Mouse (Mus musculus) yolk sac, embryonic 10.5 days (tissue): Measurements from ENCODE around the gene Clic3.
A peak's percentile ranks its signal among the peaks of the same experiment; 100 is the strongest.

Experiments used
- DNase-seq: peaks from one replicate; pipeline ENCODE4 v3.0.0-alpha.2; 2017; ENCODE audit warnings: low spot score

Clic3 gene

DNA sequence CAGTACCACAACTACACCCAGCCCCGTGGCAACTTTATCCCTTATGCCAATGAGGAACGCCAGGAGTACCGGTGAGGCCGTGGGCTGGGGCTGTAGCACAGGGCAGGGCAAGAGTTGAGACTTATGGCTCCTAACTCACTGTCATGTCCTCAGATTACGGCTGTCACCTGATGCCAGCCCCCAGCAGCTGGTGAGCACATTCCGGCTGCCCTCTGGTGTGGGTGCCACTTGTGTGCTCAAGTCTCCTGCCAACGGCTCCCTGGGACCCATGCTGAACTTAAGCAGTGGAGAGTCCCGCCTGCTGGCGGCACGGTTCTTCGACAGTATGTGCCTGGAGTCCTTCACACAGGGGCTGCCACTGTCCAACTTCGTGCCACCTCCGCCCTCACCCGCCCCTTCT is 14.0 kb upstream of the Clic3 start:
- DNase-seq, result no peak

DNA sequence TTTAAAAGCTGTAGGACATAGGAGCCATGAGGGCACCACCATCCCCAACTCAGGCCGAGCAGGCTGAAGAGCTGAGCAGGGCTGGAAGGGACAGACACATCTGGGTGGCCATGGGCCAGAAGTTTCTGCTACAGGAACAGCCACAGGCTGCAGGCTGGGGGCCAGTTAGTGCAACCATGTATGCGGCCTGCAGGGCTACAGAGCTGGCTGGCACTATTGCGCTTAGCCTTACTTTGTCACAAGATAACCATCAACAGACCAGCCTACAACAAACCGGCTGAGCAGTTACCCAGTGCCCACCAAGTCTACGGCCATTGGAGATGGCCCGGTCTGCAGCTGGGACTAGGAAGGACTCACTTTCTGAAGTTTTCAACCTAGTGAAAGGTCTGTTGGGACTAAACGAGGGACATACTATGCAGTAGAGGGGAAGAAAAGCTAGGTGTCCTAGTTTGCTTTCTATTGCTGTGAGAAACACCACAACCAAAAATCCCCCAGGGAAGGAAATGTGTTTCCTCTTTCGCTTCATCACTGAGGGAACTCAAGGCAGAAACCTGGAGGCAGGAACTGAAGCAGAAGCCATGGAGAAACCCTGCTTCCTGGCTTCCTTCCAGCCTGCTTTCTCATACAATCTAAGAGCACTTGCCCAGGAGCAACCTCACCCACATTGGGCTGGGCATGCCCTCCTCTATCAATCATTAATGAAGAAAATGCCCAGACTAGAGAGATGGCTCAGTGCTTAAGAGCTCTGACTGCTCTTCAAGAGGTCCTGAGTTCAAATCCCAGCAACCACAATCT is 5.6 kb upstream of the Clic3 start:
- no peak for DNase-seq

DNA sequence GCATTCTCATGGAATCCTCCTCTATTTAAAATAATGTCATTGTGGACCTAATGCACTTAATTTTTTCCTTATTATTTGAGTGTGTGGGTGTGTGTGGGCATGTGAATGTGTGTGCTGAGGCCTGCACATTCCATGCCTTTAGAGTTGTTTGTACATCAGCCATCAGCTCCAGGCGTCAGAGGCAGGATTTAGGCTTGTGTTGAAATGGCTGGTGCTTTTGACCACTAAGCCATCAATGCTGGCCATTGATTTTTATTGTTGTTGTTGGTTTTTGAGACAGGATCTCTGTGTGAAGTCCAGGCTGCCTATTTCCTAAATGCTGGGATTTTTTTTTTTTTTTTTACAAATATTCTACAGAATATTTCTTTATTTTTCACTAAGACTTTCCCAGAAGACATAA is 3.7 kb upstream of the Clic3 start:
- DNase-seq, result no peak

DNA sequence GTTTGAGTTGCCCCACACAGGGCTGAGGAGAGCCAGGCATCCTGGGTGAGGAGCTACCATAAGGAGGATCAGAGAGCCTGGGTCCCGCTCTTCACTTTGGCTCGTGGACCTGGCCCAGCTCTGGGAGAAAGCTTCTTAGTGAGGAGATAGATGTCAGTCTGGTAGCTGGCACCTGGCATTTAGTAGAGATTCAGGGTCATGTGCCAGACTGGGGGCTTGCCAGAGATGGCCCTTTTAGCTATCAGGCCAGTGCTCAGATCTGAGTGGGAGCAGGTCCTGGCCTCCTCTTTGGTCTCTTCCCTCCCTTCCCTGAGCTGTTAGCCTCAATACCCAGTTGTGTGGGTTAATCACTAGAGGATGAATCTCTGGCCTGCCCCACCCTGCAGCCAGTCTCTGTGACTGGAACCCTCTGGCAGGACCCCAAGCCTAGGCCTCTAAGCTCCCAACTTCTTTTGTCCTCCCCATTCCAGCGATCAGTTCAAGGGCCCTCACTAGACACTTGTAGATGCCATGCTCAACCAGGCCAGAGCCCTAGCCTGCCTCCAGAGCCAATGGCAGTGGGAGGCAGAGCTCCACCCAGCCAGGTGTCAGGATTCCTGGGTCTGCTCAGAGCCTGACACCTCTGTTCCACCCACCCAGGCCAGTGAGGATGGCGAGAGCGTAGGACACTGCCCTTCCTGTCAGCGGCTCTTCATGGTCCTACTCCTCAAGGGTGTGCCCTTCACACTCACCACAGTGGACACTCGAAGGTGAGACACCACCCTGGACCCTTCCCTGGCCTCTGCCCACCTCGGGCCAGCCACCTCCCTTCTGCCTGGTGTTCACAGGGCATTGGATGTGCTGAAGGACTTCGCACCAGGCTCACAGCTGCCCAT is 621 bp downstream of the Clic3 start:
- DNase-seq, result no peak

DNA sequence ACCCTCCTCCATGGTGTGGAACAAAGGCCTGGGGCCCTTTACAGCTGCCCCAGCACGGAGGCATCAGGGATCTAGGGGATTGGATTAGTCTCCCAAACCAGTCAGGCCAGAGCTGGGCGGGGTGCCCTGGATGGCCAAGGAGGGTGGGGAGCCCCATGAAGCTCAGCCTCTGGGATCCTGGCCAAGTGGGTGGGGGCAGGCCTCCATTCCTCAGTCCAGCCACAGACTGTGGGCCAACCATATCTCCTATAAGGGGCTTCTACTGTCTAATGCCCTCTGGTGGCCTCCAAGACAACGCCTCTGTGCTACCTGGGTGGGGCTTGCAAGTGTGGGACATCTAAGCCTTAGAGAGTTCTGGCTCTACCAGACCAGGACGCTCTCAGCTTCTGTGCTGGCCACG is 2.3 kb downstream of the Clic3 start:
- no peak for DNase-seq

DNA sequence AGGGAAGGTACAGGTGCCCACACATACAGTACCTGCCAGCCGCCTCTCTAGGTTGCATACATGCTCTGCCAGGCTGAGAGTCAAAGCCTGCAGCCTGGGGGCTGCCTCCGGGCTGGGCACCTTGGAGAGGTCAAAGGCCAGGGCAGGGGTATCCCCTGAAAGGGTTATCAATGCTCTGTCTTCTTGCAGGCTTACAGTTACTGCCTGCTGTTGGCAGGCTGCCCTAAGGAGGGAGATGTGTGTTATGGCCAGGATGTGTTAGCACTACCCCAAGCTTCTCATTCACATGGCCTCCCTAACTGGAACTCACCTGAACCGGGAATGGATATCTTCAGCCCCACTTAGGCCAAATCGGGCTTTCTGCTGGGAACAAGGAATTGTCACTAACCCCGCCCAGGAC is 3.5 kb downstream of the Clic3 start:
- DNase-seq, result no peak

DNA sequence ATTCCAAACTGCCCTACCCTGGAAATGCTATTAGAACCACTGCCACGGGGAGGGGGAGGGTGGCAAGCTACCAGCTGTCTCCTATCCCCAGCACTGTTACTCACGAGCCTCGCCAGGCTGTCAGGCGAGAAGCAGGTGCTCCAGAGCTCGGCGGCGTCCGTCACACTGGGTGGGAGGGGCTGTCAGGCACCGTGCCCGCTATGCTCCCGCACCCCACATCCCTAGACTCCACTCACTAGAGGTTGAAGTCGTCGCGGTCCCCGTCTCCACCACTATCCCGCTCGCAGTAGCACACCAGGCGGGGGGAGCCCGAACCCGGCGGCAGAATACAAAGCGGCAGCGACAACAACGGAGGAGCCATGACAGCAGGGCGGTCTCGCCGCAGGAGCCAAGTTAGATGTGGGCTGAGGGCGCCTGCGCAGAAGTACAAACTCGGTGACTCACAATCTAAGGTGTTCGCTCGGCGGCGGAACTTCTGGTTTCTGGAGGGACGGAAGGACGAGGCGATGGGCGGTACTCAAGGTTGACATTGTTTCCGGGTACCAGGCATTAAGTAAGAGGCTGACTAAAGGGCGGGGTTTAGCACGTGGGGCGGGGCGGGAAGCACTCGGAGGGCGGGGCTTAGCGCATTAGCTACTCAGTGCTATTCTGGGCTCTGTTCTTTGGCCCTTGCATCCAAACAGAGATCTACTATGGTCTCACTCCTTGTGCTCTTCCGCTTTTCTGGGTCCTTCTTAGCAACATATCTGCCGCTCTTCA is 4.1 kb downstream of the Clic3 start, which contains the start of gene Paxx:
Gene Paxx, minus strand, starts transcription at position 544 of the 759 bp plus-strand sequence.
- DNase-seq, result peak; percentile 95

DNA sequence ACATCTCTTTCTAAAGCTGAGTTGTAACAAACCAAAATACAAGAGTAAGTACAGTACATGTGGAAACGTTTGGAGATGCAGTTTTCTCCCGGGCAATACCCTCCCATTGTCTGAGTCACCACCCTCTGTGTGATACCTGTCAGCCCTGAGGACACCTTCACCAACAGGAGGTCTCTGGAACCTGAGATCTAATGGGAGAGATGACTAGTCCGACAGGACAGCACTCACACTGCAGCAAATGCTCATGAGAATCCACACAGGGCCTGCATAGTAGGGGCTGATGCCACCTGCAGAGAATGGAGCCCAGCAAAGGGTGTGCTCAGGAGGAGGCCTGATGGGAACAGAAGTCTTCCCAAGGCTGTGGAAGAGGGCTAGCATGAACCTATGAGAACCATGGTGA is 4.8 kb downstream of the Clic3 start:
- DNase-seq, result no peak

DNA sequence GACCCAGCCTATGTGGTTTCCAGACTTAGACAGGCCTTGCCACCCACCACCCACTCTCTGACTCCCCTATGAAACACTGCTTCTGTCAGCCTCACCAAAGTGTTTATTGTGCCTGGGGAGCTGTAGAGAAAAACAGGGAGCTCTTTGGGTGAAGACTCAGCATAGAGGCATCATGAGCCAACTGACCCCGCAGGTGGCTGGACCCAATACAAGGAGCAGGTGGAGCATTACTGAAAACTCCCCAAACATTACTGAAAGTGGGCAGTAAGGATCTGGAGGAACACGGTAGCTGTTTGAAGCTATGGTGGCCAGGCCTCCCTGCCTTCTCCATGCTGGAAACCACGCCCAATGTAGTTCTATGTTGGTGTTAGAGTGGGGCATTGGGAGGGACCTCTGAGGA is 7.0 kb downstream of the Clic3 start:
- no peak for DNase-seq

DNA sequence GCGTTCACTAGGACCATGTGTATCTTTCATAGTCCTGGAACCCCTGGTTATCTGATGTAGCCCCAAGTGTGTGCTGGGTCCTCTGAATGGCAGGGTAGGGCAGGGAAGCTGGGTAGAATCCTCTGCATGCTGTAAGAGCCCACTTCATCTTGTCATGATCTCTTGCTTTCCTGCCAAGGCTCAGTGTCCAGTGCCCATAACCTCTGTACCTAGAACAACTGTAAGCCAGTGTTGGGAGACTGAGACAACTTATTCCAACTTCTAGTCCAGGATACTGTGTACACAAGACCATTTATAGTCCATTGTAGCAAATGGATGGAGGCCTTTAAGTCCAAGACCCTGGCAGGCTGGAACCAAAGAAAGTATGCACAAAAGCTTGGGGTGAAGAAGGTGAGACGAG is 8.6 kb downstream of the Clic3 start:
- DNase-seq, result no peak

DNA sequence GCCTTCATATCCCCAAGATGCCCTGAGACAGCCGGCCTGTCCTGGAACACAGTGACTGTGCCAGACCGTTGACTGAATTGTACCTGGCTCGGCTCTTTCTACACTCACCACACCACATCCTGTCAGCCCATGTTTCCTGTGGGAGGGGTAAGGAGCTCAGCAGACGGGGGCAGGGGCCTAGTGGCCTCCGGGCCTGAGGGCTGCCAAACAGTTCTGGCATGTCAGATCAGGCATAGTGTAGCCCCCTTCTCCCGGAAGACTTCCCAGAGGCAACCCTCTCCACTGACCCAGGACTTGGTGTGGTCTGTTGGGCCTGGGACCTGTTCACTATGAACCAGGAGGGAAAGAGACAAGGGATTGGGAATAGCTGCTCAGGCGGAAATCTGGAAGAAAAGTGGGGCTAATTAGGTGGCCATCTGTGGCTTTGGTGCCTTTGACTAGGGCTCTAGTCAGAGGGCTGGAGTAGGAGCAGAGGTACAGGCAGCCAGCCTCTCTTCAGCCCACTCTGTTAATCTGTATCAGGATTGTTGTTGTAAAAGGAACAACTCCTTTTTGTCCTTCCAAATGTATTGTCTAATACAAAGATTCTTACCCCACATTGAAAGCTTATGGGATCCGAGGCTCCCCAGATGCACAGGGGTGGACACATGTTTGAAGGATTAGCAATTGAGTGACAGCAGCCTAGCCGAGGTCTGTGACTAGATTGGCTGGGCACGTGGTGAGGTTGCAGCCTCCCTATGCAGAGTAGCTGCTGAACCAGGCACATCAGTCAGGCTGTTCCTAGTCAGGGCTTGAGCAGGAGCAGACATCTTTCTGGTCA is 9.4 kb downstream of the Clic3 start:
- no peak for DNase-seq

DNA sequence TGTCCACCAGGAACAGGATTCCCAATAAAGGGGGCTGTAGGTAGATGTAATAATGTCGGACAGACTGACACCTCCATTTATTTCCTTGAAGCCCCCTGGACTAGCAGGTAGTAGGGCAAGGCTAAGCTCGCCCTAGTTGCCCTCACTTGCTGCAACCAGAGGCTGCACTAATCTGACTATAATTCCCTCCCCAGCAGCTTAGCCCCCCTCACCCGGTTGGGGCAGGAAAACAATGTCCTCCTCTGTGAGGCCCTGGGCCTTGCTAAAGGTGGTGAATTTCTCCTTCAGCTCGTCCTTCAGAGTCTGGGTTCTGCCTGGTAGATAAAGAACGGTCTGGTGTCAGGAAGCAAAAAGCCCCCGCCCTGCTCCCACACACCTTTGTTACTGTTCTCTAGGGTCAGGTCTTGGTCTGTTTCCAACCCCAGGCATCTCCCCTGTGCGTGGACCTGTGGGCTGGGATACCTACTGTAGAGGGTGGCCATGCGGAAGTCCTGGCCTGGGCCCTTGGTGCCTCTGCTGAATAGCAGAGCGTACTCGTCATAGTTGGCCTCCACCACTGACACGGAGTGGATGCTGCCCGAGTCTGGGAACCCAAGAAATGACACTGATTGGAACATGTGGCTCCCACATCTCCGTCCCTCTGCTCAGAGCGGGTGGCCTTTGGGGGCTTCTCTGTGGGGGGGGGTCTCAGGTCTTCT is 11.1 kb downstream of the Clic3 start:
- DNase-seq, result no peak

DNA sequence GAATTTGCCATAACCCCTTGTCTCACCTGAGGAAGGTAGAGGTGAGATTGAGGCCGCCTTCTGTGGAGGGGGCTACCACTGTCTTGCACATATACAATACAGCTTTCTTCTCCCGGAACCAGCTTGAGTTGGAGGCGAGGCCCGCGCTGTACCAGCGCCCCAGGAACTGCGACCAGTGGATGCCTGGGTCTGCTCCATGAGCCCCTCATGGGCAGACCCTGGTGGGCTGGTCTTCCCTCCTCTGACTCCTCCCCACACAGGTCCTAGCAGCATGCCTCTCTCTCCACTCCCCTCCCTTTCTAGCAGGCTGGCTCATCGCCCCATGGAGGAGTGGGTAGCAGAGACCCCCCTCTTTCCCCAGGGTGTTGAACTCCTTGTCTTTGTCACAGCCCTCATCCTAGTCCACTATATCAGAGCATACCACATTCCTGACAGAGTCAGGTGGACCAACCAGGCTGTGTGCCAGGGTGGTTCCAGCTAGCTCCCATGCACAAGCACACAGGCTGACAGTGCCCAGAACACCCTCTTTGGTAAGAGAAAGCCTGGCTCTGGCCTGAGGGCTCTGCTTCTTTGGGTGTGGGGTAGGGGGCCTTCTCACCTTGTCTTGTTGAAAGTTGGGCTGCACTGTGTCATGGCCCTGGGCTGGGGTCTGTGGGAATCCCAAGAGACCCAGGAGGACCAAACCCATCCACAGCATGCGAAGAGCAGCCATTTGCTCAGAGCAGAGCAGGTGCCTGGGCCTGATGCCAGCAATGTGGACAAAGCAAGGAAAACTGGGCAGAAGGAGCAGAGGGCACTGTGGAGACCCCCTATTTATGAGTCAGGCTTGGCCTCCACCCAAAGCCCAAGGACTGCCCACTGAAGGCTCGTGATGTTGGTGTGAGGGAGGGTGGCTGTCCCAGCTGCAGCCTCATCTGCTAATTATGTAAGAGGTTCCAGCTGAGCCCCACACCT is 12.6 kb downstream of the Clic3 start:
- DNase-seq, result no peak

DNA sequence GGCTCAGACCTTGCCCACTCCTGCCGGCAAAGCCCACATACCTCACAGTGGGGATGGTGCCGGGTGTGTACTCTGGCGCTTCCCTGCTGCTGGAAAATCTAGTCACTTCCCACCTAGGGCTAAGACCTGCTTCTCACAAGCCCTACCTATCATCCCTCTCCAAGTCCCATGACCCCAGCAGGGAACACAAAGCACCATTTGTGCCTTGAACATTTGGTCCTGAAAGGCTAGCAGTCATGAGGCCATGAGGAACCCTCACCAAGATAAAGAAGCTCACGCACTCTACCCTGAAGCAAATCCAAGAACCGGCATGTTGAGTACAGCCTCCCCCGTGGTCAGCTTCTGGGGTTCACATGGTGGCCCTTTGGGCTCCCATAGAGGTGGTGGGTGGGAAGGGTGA is 13.3 kb downstream of the Clic3 start, which contains the start of gene Ptgds:
Gene Ptgds, minus strand, starts transcription at position 78 of the 400 bp plus-strand sequence.
- DNase-seq, result no peak

DNA sequence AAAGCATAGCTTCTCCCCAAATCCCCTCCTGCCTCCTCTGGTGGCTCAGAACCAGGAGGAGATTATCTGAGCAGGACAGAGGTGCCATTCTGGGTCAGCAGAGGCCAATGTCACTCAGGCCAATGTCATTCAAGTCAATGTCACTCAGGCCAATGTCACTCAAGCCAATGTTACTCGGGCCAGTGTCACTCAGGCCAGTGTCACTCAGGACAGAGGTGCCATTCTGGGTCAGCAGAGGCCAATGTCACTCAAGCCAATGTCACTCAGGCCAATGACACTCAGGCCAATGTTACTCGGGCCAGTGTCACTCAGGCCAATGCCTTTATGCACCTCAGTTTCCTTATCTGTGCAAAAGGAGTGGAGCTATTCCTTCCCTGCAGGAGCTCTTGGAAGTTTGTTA is 15.9 kb downstream of the Clic3 start:
- DNase-seq, result no peak

DNA sequence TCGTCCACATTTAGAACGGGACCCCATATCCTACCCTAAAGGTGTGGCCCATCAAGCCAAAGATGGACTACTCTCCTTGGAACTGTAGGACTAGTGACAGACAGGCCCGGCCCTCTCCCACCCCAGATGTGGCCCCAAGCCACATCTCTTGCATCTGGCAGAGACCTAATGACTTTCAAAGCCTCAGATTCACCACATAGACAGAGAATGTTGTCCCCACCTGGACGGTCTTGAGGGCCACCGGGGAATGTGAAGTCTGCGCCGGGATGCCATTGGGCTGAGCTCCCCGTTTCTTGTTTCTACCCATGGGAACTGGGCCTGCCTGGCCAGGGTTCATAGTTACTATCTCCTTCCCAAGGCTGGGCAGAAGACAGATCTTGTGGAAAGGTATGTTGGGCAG is 20.9 kb downstream of the Clic3 start:
- no peak for DNase-seq

DNA sequence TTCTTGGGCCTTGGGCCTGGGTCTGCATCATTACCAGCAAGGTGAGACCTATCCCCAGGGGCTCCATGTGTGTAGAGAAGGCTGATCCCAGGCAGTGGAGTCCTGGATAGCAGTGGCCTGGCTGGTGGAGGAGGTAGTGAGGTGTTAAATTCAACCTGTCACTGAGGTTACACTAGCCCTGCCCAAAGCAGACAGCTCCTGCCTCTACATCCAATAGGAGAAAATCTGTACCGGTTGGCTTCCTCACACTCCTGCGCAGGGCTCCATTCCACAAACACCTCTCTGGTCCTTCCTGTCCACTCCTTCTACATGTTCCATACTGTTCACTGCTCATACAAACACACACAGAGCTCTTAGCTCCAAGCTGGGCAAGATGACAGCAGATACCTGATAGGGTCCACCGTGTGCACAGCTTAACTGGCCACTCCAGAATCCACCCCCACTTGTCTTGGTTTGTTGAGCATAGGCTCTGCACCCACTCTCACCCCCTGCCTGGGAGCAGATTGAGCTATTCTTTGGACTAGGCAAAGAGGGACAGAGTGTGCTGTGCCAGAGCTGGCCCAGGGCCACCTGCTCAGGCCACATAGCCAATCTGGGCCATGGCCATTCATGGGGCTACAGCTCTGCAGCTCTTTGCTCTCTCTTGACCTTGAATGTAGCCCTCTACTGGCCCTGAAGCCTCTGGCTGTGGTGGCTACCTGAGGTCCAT is 21.5 kb downstream of the Clic3 start:
- DNase-seq, result no peak

DNA sequence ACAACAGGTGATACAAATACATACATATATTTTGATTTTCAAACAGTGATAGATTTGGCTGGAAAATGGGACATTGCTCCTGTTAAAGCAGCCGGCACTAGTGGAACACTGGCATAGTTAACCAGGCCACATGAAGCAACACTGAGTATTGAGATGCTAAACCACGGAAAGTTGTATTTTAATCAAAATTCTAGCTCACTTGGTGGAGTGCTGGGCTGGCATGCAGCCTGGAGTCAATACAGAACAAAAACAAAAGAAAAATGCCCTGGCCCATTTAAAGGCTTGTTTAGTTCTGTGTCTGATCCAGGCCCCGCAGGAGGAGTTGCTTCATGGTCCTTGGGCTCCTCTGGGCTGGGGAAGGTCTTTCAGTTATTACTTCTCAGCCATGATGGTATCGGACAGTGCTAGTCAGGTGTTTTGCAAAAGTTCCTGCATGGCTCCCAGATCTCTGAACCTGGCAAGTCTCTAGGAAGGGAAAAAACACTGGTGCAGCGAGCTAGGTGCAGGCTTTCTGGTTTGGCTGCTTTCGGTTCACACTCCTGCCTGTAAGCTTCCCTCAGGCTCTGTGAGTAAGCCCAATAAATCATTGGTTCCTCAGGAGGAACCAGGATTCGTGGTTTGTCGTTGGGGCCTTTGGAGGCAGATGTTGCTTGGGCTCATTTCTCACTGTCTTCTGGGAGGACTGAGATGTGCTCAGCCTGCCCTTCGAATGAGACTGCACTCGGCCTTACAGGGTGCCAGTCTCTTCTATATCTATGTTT is 23.1 kb downstream of the Clic3 start:
- DNase-seq, result no peak
